Mouse (Mus musculus) layer of hippocampus, adult 2 months (tissue): ENCODE data around the gene Arf4. TPM values are rescaled to one million over a fixed set of nuclear protein-coding genes. Genes with fewer than 3 reads are reported as not detected.

Experiments
- DNase-seq, 2 experiments: peaks; one replicate each; pipeline ENCODE4 v3.0.0; 2022; ENCODE audit warnings: low spot score in 2 of 2
- H3K27ac ChIP-seq: fragments of 200-600 bp; 2 replicates; pipeline ENCODE4 v1.8.1; 2022
- H3K4me3 ChIP-seq: fragments of 200-600 bp; 2 replicates; pipeline ENCODE4 v1.8.1; 2022; ENCODE audit warnings: mild to moderate bottlenecking
- CTCF ChIP-seq: fragments of 200-600 bp; conservative IDR thresholded peaks from 2 replicates; pipeline ENCODE4 v1.8.1; 2022; ENCODE audit warnings: antibody characterized with exemption, mild to moderate bottlenecking, moderate library complexity
- long read RNA-seq, 2 experiments: library from polyadenylated mRNA; stranded (forward); transcript quantifications; one replicate each; pipeline ENCODE4 v2.0.0; 2021; ENCODE audit warnings: borderline mapping rate in 2 of 2
- total RNA-seq, 2 experiments: library from RNA; stranded (reverse); gene quantifications; 2 replicates each; pipeline ENCODE4 v1.2.3; 2021

Gene Arf4
- 100 to 1,000 TPM; 109 to 115 TPM for total RNA-seq
- long read RNA-seq, experiment 1, transcript Arf4-201 (6 exons, 2,165 nt): major isoform, 77 of 80 reads
- long read RNA-seq, experiment 1, partial matches to known transcripts: 1 of 80 reads
- long read RNA-seq, experiment 1, other reads (novel, unspliced or antisense): 1 of 80 reads
- long read RNA-seq, experiment 2, transcript Arf4-201 (6 exons, 2,165 nt): major isoform, 131 of 133 reads
- long read RNA-seq, experiment 2, partial matches to known transcripts: 0 of 133 reads
- long read RNA-seq, experiment 2, other reads (novel, unspliced or antisense): 1 of 133 reads

DNA sequence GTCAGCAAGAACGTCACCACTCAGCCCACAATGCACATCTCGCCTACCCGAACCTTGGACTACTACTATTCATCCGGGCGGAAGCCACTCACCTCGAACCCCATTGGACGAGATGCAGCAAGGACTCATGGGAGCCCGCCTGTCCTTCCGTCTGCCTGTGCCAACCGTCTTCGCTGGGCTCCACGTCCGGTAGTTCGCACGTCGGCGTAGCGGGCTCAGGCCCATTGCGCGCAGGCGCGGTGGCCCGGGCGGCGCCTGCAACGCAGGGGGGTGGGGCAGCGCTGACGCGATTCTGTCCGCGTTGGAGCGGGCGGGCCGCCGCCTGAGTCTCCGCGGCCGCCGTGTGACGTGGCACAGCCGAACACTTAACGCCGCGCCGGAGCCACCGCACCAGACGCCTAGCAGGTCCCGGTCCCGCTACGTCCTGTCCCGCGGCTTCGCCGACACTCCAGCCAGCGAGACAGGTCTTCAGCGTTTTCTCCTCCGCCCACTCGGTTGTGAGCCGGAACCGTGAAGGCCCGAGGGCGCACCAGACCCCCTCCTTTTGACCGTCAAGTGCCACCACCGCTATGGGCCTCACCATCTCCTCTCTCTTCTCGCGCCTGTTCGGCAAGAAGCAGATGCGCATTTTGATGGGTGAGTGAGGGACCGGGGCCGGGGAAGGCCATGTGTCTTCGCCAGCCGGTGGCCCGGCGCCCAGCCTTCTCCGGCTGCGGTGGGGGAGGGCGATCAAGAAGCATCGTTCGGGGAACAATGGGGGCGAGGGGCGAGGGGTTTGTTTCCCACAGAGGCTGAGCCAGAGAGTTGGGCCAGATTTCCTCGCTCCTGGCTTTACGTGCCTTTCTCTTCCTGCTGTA lies at the start of gene Arf4:
Gene Arf4 (plus strand): TSS at position 224 of the 857 bp plus-strand sequence.
- TF ChIP-seq CTCF: no peak
- H3K27ac ChIP-seq: peak within 1 kb of the TSS; percentile 98
- H3K4me3 ChIP-seq: peak within 1 kb of the TSS; percentile 94
- DNase-seq: peak; percentile 97 to 99

DNA sequence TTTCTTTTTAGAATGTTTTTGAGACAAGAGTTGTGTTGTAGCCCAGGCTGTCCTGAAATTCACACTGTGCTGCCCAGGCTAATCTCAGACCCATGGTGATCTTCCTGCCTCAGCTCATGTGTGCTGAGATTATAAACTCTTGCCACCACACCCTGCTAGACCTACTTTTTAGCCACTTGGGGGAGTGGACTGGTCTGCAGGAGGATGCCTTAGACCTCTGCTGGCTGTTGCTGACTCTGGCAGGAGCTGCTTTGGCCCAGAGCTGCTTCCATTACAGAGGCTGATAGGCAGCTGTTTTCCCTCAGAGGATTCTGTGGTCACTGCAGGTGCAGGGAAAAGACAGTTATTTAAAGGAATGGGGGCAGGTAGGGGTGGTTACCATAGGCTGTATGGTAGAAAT lies 46.5 kb upstream of the Arf4 start:
- no peak for TF ChIP-seq CTCF
- DNase-seq: no peak
- no peak overlapping the region for H3K4me3 ChIP-seq
- H3K27ac ChIP-seq: no peak overlapping the region

DNA sequence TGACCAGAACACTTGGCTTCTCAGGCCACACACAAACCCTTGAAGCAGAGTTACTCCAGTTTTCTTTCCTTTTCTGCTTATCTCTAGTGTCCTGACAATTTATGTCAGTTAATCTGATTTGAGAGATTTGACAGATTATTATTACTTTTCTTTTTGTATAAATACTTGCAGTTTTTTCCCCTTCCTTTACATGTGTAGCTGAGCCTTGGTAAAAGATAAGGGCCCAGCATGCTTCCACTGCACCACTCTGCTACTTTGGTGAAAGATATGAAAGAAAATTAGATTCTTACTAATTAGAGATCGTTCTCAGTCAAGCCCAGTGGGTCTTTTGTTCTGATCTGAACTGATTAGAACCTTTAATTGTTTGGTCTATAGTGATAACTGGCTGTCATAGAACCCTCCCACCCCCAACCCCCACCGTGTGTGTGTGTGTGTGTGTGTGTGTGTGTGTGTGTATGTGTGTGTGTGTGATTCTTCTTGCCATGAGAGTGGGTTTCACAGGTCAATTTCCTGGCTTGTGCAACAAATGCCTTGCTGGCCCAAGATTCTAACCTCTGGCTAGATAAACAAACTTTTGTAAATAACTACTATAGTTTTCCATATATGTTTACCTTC lies 44.5 kb upstream of the Arf4 start:
- TF ChIP-seq CTCF: no peak

DNA sequence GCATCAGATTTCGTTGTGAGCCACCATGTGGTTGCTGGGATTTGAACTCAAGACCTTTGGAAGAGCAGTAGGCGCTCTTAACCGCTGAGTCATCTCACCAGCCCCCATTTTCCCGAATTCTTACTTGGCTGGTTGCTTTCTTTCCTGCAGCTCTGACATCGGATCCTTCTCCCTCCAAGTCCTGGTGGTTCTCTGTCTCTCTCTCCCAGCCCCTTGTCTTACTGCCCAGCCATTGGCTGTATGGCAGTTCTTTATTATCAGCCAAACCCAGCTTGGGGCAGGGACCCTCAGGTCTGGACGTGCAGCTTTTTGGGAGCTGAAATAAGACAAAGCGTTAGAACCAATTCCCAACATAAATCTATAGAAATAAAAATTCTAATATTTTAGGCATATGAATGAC lies 42.7 kb upstream of the Arf4 start:
- no peak for DNase-seq
- Histone ChIP-seq H3K27ac (no peak overlapping the region), H3K4me3 (no peak overlapping the region)
- TF ChIP-seq CTCF: no peak

More for the DNA sequence above, 44.5 kb upstream of the Arf4 start:
- no peak for DNase-seq
- H3K27ac ChIP-seq: no peak overlapping the region
- no peak overlapping the region for H3K4me3 ChIP-seq

DNA sequence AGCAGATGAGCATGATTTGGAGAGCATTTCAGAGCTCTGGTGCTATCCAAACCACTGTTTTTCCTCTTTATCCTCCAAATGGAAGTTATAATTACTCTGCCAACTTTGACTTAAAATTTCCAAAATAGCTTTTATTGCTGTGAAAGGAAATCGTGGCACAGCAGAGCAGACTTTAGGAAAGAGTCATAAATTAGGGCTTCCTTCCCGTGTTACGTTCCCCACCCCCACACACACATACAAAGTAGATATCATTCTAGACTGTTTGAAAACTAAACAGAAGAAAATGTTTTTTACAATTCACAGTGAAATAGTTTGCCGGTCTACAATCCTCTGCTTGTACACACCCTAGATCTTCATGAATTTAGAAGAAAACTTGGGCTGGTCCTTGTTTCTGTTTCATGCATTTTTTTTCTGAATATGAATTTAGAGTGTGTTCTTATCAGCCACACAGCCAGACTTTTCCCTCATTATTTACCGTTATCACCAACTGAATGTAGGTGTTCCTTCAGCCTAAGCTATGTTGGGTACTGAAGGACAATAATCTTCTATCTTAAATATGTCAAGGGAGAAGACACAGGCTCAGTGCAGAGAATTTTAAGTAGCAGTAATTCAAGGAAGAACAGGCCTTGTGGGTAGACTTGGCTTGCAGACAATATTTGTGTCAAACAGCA lies 42.0 kb upstream of the Arf4 start:
- no peak overlapping the region for H3K27ac ChIP-seq
- H3K4me3 ChIP-seq: no peak overlapping the region
- TF ChIP-seq CTCF: no peak
- no peak for DNase-seq

DNA sequence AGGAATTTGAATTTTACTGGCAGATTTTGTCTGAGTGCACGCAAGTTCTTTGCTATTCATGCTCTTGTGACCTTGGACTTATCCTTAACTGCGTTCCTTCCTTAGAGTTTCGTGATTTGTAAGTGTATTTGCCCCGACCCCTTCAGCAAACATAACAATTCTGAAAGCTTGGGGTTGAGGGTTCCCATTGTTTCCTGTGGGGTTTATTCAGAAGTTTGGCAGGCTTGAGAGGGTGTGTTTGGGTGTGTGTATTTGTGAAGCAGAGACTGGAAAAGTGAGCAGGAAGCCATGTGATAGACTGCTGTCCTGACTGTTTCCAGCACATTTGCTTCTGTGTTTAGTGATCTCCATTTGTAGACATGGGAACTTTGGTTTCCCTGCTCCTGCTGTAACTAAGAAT lies 32.5 kb upstream of the Arf4 start:
- no peak overlapping the region for H3K27ac ChIP-seq
- DNase-seq: no peak
- H3K4me3 ChIP-seq: no peak overlapping the region
- TF ChIP-seq CTCF: no peak

DNA sequence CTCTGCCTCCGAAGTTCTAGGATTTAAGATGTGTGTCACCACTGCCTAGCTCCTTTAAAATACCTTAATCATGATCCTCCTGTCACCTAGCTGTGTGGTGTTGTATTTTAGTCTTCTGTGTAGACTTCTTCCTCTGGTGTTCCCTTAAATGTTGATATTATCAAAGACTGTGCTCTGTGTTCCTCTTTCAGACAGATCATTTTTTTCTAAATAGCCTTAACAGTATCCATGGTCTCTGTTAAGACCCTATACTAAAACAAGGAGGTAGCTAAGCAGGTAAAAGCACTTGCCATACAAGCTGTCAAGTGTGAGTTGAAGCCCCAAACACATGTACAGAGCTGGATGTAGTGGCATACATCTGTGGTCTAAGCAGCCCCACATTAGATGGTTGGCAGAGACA lies 28.2 kb upstream of the Arf4 start:
- TF ChIP-seq CTCF: no peak
- no peak for DNase-seq
- no peak overlapping the region for H3K4me3 ChIP-seq

DNA sequence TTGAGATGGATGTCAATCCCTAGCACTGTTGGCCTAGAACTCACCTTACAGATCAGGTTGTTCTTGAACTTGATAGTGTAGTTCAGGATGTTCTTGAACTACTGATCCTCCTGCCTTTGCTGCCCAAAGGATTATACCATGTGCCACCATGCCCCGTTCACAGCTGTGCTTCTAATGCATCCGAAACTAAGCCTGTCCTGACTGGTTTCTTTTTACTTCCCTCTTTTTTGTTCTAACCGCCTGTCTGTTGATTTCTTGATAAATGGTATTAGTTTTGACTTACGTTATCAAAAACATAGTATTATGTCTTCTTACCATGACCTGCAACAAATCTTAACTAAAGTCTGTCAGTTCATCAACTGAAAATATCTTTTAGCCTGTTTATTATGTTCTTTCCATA lies 27.2 kb upstream of the Arf4 start:
- H3K27ac ChIP-seq: no peak overlapping the region
- H3K4me3 ChIP-seq: no peak overlapping the region
- TF ChIP-seq CTCF: no peak
- DNase-seq: no peak

More for the DNA sequence above, 28.2 kb upstream of the Arf4 start:
- no peak overlapping the region for H3K27ac ChIP-seq

DNA sequence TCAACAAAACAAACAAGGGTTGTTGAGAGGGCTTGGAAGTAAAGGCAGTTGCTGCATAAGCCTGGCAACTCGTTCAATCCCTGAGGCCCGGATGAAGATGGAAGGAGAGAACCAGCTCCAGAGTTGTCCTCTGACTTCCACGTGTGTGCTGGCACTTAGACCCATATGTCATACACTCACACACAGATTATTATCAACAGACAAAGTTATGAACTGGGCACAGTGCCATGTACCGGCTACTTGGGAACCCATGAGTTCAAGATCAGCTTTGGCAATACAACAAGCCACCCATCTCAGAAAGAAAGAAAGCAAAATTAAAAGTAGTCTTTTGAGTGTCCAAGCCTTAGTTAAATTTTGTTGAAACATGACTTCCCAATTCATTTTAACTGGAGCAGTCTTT lies 12.6 kb upstream of the Arf4 start:
- no peak for TF ChIP-seq CTCF
- H3K4me3 ChIP-seq: no peak overlapping the region
- no peak for DNase-seq
- H3K27ac ChIP-seq: no peak overlapping the region

DNA sequence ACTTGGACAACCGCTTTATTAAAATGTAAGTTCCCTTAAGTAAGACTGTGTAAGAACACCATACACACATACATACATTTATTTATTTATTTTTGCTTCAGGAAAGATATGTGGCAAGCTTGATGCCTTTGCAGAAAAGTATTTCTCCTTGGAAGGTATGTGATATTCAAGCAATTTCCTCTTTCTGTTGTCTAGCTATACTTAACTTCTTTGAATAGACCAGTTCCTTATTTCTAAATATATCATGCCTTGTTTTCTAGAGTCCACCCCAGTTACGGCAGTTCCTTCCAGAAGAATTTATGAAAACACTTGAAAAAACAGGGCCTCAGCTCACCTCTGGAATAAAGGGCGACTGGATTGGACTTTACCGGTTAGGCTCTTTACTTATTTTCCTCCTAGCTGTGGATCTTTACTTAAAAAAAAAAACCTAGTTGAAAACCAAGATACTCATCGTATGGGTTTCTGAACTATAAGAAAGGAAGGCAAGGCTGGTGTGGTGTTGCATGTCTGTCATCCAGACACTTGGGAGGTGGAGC lies 11.2 kb upstream of the Arf4 start:
- Histone ChIP-seq H3K27ac (peak overlapping the region; percentile 39; the same call in 1 of the 2 replicates), H3K4me3 (no peak overlapping the region)
- TF ChIP-seq CTCF: no peak
- no peak for DNase-seq

DNA sequence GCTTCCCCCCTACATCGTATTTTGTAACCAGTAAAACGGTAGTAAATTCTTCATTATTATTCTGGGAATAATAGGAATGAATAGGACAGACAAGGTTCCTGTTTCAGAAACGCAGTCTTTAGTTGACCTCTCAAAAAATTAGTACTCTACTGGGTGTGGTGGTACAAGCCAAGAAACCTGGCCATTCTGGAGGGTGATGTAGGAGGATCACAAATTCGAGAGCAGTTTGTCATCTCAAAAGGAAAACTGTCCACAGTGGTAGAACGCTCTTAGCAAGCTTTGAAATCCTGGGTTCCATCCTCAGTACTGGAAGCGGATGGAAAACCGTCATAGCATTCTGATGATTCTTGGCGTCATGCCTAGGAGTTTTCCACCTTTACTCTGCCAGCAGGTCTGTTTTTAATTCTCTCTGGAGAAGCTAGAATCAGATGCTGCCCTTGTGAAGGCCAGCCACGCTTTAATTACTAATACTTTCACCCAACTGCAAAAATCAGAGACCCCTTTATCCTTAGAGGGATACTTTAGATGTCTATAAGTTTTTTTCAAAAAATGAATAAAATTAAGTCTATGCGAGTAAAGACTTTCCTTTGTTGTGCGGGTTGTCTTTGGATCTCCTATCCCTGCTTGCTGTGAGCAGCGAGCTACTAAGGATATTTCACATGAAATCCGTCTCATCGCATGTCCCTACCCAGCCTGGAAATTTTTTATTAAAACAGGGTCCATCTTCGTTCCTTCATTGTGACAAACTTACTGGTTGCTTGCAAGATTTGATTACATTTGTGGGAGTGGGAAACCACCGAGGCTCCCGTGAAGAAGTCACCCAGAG lies 636 bp upstream of the Arf4 start:
- DNase-seq: peak in 1 of 2 experiments; percentile 29
- Histone ChIP-seq H3K4me3 (peak overlapping the region; percentile 94), H3K27ac (peak overlapping the region; percentile 98)
- TF ChIP-seq CTCF: no peak

DNA sequence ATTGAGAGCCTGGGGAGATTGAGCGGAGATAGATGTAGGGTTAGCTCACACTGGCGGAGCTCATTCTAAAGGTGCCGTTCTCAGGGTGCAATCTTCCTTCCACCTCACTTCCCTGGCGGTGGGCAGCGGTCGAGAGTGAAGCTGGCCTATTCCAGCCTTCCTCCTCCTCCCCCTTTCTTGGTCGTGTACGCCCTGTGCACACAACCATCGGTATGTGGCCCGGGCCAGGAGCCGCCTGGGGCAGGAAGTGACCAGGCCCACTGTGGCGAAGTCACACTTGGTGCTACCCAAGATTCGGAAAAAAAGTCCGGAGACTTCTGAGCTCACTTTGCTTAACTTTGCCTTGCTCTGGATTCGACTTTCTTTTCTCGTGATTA lies 822 bp downstream of the Arf4 start:
- no peak; the same call in 1 of the 2 replicates for TF ChIP-seq CTCF

More for the DNA sequence above, 822 bp downstream of the Arf4 start:
- Histone ChIP-seq H3K4me3 (peak overlapping the region; percentile 94), H3K27ac (peak overlapping the region; percentile 98)
- peak in 1 of 2 experiments; percentile 18 for DNase-seq
